Mouse (Mus musculus) embryonic facial prominence, embryonic 10.5 days (tissue): Measurements from ENCODE around the gene Mrps17. TPM values are rescaled to one million over a fixed set of nuclear protein-coding genes. Genes with fewer than 3 reads are reported as not detected.

Experiments used
- DNase-seq: peaks from one replicate; pipeline ENCODE4 v3.0.0-alpha.2; 2017; ENCODE audit warnings: low spot score
- H3K27ac ChIP-seq: fragments of 300-500 bp; sonication (generic); replicated peaks from 2 replicates; pipeline ENCODE4 v1.5.1; 2016; ENCODE audit warnings: mild to moderate bottlenecking
- H3K27me3 ChIP-seq: fragments of 300-500 bp; sonication (generic); replicated peaks from 2 replicates; pipeline ENCODE4 v1.6.1; 2016; ENCODE audit warnings: low read depth, mild to moderate bottlenecking; ENCODE audit not compliant: poor library complexity, severe bottlenecking
- H3K36me3 ChIP-seq: fragments of 300-500 bp; sonication (generic); replicated peaks from 2 replicates; pipeline ENCODE4 v1.6.1; 2016; ENCODE audit warnings: mild to moderate bottlenecking, moderate library complexity
- H3K4me1 ChIP-seq: fragments of 300-500 bp; sonication (generic); 2 replicates; pipeline ENCODE4 v1.6.1; 2016
- H3K4me3 ChIP-seq: fragments of 300-500 bp; sonication (generic); 2 replicates; pipeline ENCODE4 v1.5.1; 2016; ENCODE audit warnings: mild to moderate bottlenecking, moderate library complexity
- H3K9me3 ChIP-seq: fragments of 300-500 bp; sonication (generic); 2 replicates; pipeline ENCODE4 v1.6.1; 2016; ENCODE audit warnings: mild to moderate bottlenecking
- WGBS: fragments of 180-500 bp; shearing (Covaris S2); methylation state at CpG from one replicate; pipeline ENCODE4 v1.1.7; 2016; 5-methylcytosine and 5-hydroxymethylcytosine counted together
- polyA plus RNA-seq: library from polyadenylated mRNA; unstranded; fragments of >200 nt; fragmentation: Nextera tagmentation; extraction: Ambion mirVana; gene quantifications from 2 replicates; pipeline ENCODE4 v1.2.1, GENCODE M21; 2016

Gene Mrps17
- polyA plus RNA-seq, 1 experiment from 2014 or later, result 186 TPM

- Histone ChIP-seq H3K27ac (no peak overlapping the region), H3K9me3 (no peaks in the 10 kb centered on the region), H3K4me1 (peaks cover 11% of the 10 kb centered on the region), H3K27me3 (no peaks in the 10 kb centered on the region), H3K4me3 (no peak overlapping the region), H3K36me3 (peaks cover 19% of the 10 kb centered on the region)
- WGBS, result 90% methylated on average over 13 of the region's 13 CpGs
- DNase-seq, result no peak
These were observed 44.7 kb downstream of the Mrps17 start for GRCm38 (mm10) chr5:129759929-129760480.

GRCm38 (mm10) chr5:129761865-129762540 lies 46.7 kb downstream of the Mrps17 start:
- 54% methylated on average over 18 of the region's 18 CpGs for WGBS
- Histone ChIP-seq H3K9me3 (no peaks in the 10 kb centered on the region), H3K4me3 (no peak overlapping the region), H3K36me3 (peaks cover 24% of the 10 kb centered on the region), H3K27me3 (no peaks in the 10 kb centered on the region), H3K4me1 (peaks cover 11% of the 10 kb centered on the region), H3K27ac (peak overlapping the region; percentile 44)
- DNase-seq, result peak; percentile 42

- DNase-seq, result no peak
- Histone ChIP-seq H3K27me3 (no peaks in the 10 kb centered on the region), H3K36me3 (peaks cover 40% of the 10 kb centered on the region), H3K4me1 (no peaks in the 10 kb centered on the region), H3K27ac (no peak overlapping the region), H3K4me3 (no peak overlapping the region), H3K9me3 (no peaks in the 10 kb centered on the region)
- WGBS, result 91% methylated on average over 23 of the region's 23 CpGs
These were observed 55.4 kb downstream of the Mrps17 start for GRCm38 (mm10) chr5:129770443-129771355.

Other genes starting within 250 kb of the Mrps17 start
- gene Sfswap, start 214.3 kb upstream of the Mrps17 start, polyA plus RNA-seq, result 43.0 and 43.7 TPM in 2 replicates
- gene Mmp17, start 131.3 kb upstream of the Mrps17 start, polyA plus RNA-seq, result 2.1 and 3.4 TPM in 2 replicates
- 6.5 and 7.3 TPM in 2 replicates for gene Zfp11, start 45.4 kb upstream of the Mrps17 start, polyA plus RNA-seq
- gene Sept14, start 7.0 kb upstream of the Mrps17 start, polyA plus RNA-seq, result not detected in 2 replicates
- 74.2 and 74.8 TPM in 2 replicates for gene Nipsnap2, start 9.6 kb downstream of the Mrps17 start, polyA plus RNA-seq
- gene Psph, start 72.0 kb downstream of the Mrps17 start, polyA plus RNA-seq, result 35.5 and 38.6 TPM in 2 replicates
- 44.3 and 44.9 TPM in 2 replicates for gene Sumf2, start 131.5 kb downstream of the Mrps17 start, polyA plus RNA-seq
- 1,193 and 1,199 TPM in 2 replicates for gene Chchd2, start 172.0 kb downstream of the Mrps17 start, polyA plus RNA-seq
- gene Zbed5, start 180.2 kb downstream of the Mrps17 start, polyA plus RNA-seq, result 7.4 and 7.7 TPM in 2 replicates
- 0.11 and 0.19 TPM in 2 replicates for gene Phkg1, start 183.1 kb downstream of the Mrps17 start, polyA plus RNA-seq
- gene Nupr1l, start 193.0 kb downstream of the Mrps17 start, polyA plus RNA-seq, result 3.5 and 3.7 TPM in 2 replicates
- 29.2 and 34.7 TPM in 2 replicates for gene Vkorc1l1, start 226.5 kb downstream of the Mrps17 start, polyA plus RNA-seq